Mouse (Mus musculus) lung, embryonic 16.5 days (tissue): ENCODE measurements at regions not wholly inside any gene's neighbourhood (a gene's known extent, or its start where the extent isn't known, plus 50 kb on each side); places are given as distances from the start of the nearest gene placed in this dataset.

ENCODE experiments used
- ATAC-seq: fragments of 200-750 bp; cut with Nextera tagmentation; 2 replicates; pipeline ENCODE4 v1.8.0; 2017; ENCODE audit warnings: low read depth, mild to moderate bottlenecking, moderate library complexity
- H3K27ac ChIP-seq: fragments of 300-500 bp; sonication (generic); 2 replicates; pipeline ENCODE4 v1.5.1; 2014; ENCODE audit warnings: mild to moderate bottlenecking, control low read depth, low read length
- H3K27me3 ChIP-seq: fragments of 300-500 bp; sonication (generic); 2 replicates; pipeline ENCODE4 v1.6.1; 2014; ENCODE audit warnings: low read depth, low read length, mixed read lengths; ENCODE audit not compliant: control insufficient read depth, insufficient read depth
- H3K36me3 ChIP-seq: fragments of 300-500 bp; sonication (generic); 2 replicates; pipeline ENCODE4 v1.6.1; 2014; ENCODE audit warnings: low read length; ENCODE audit not compliant: control insufficient read depth, insufficient read depth
- H3K4me1 ChIP-seq: fragments of 300-500 bp; sonication (generic); replicated peaks from 2 replicates; pipeline ENCODE4 v1.6.1; 2014; ENCODE audit warnings: low read length, mixed read lengths; ENCODE audit not compliant: control insufficient read depth, insufficient read depth
- H3K4me2 ChIP-seq: fragments of 300-500 bp; sonication (generic); 2 replicates; pipeline ENCODE4 v1.6.1; 2014; ENCODE audit warnings: low read depth, low read length, control low read depth
- H3K4me3 ChIP-seq: fragments of 300-500 bp; sonication (generic); 2 replicates; pipeline ENCODE4 v1.5.1; 2014; ENCODE audit warnings: mild to moderate bottlenecking, low read length, control low read depth
- H3K9ac ChIP-seq: fragments of 300-500 bp; sonication (generic); 2 replicates; pipeline ENCODE4 v1.6.1; 2014; ENCODE audit warnings: low read length, control low read depth
- H3K9me3 ChIP-seq: fragments of 300-500 bp; sonication (generic); 2 replicates; pipeline ENCODE4 v1.6.1; 2016; ENCODE audit warnings: low read length; ENCODE audit not compliant: control insufficient read depth
- WGBS: fragments of 180-500 bp; shearing (Covaris S2); extraction: QIAGEN DNeasy Blood & Tissue Kit; methylation state at CpG from one replicate; pipeline ENCODE4 v1.1.7; 2014; 5-methylcytosine and 5-hydroxymethylcytosine counted together

- no peak for ATAC-seq
- H3K4me3 ChIP-seq: no peak overlapping the region
- no peaks in the 10 kb centered on the region for H3K27me3 ChIP-seq
- H3K27ac ChIP-seq: no peak overlapping the region
- no peaks in the 10 kb centered on the region for H3K36me3 ChIP-seq
- no peak overlapping the region for H3K9ac ChIP-seq
- no peaks in the 10 kb centered on the region for H3K9me3 ChIP-seq
- H3K4me2 ChIP-seq: no peak overlapping the region
- 20% methylated on average over 3 of the region's 3 CpGs for WGBS
- H3K4me1 ChIP-seq: no peaks in the 10 kb centered on the region
Observed at GRCm38 (mm10) chr8:103078559-103078958, 293.1 kb upstream of the Cdh11 start.

- no peak for ATAC-seq
- no peak overlapping the region for H3K4me2 ChIP-seq
- 69% methylated on average over 4 of the region's 4 CpGs for WGBS
- H3K9ac ChIP-seq: no peak overlapping the region
- no peaks in the 10 kb centered on the region for H3K9me3 ChIP-seq
- H3K27me3 ChIP-seq: no peaks in the 10 kb centered on the region
- no peaks in the 10 kb centered on the region for H3K36me3 ChIP-seq
- no peak overlapping the region for H3K4me3 ChIP-seq
- H3K4me1 ChIP-seq: no peaks in the 10 kb centered on the region
- H3K27ac ChIP-seq: no peak overlapping the region
Observed at GRCm38 (mm10) chr8:103086956-103087482, 301.6 kb upstream of the Cdh11 start.

- Histone ChIP-seq H3K4me1 (no peaks in the 10 kb centered on the region), H3K36me3 (no peaks in the 10 kb centered on the region), H3K9me3 (no peaks in the 10 kb centered on the region), H3K27ac (no peak overlapping the region), H3K9ac (no peak overlapping the region), H3K4me3 (no peak overlapping the region), H3K27me3 (no peaks in the 10 kb centered on the region), H3K4me2 (no peak overlapping the region)
- ATAC-seq: peak; percentile 94
- WGBS: 31% methylated on average over 4 of the region's 4 CpGs
Observed at GRCm38 (mm10) chr8:103096496-103097092, 311.2 kb upstream of the Cdh11 start.

GRCm38 (mm10) chr8:103125581-103125980 lies 340.1 kb upstream of the Cdh11 start:
- Histone ChIP-seq H3K36me3 (no peaks in the 10 kb centered on the region), H3K4me3 (no peak overlapping the region), H3K9ac (no peak overlapping the region), H3K27ac (no peak overlapping the region), H3K9me3 (no peaks in the 10 kb centered on the region), H3K27me3 (no peaks in the 10 kb centered on the region), H3K4me2 (no peak overlapping the region), H3K4me1 (no peaks in the 10 kb centered on the region)
- no peak for ATAC-seq
- WGBS: 69% methylated on average over 7 of the region's 7 CpGs

- Histone ChIP-seq H3K27me3 (no peaks in the 10 kb centered on the region), H3K4me2 (no peak overlapping the region), H3K9me3 (no peaks in the 10 kb centered on the region), H3K4me3 (no peak overlapping the region), H3K9ac (no peak overlapping the region), H3K27ac (no peak overlapping the region), H3K36me3 (no peaks in the 10 kb centered on the region), H3K4me1 (no peaks in the 10 kb centered on the region)
- no peak for ATAC-seq
- WGBS: 64% methylated on average over 1 of the region's 1 CpGs
Observed at GRCm38 (mm10) chr8:103138136-103138535, 352.7 kb upstream of the Cdh11 start.

- no peaks in the 10 kb centered on the region for H3K9me3 ChIP-seq
Observed at GRCm38 (mm10) chr8:103144835-103145234, 359.4 kb upstream of the Cdh11 start.

GRCm38 (mm10) chr8:103148013-103148412 lies 362.6 kb upstream of the Cdh11 start:
- no peaks in the 10 kb centered on the region for H3K27me3 ChIP-seq
- no peak for ATAC-seq
- H3K4me2 ChIP-seq: no peak overlapping the region
- H3K4me1 ChIP-seq: no peaks in the 10 kb centered on the region
- no peaks in the 10 kb centered on the region for H3K36me3 ChIP-seq
- no peak overlapping the region for H3K27ac ChIP-seq
- no peak overlapping the region for H3K9ac ChIP-seq
- 53% methylated on average over 4 of the region's 4 CpGs for WGBS
- H3K9me3 ChIP-seq: no peaks in the 10 kb centered on the region
- no peak overlapping the region for H3K4me3 ChIP-seq

More at GRCm38 (mm10) chr8:103144835-103145234, 359.4 kb upstream of the Cdh11 start:
- Histone ChIP-seq H3K4me2 (no peak overlapping the region), H3K4me1 (no peaks in the 10 kb centered on the region), H3K27me3 (no peaks in the 10 kb centered on the region), H3K27ac (no peak overlapping the region), H3K36me3 (no peaks in the 10 kb centered on the region), H3K4me3 (no peak overlapping the region), H3K9ac (no peak overlapping the region)
- peak; percentile 86 for ATAC-seq
- 42% methylated on average over 1 of the region's 1 CpGs for WGBS

GRCm38 (mm10) chr8:103148447-103148846 lies 363.0 kb upstream of the Cdh11 start:
- no peaks in the 10 kb centered on the region for H3K36me3 ChIP-seq
- no peaks in the 10 kb centered on the region for H3K9me3 ChIP-seq
- no peak overlapping the region for H3K4me3 ChIP-seq
- H3K27ac ChIP-seq: no peak overlapping the region
- no peak for ATAC-seq
- H3K9ac ChIP-seq: no peak overlapping the region
- no peaks in the 10 kb centered on the region for H3K27me3 ChIP-seq
- H3K4me1 ChIP-seq: no peaks in the 10 kb centered on the region
- H3K4me2 ChIP-seq: no peak overlapping the region
- 74% methylated on average over 10 of the region's 10 CpGs for WGBS

GRCm38 (mm10) chr8:103166623-103167316 lies 381.3 kb upstream of the Cdh11 start:
- Histone ChIP-seq H3K9ac (no peak overlapping the region), H3K4me1 (no peaks in the 10 kb centered on the region), H3K9me3 (no peaks in the 10 kb centered on the region), H3K27me3 (no peaks in the 10 kb centered on the region), H3K36me3 (no peaks in the 10 kb centered on the region), H3K27ac (no peak overlapping the region), H3K4me2 (no peak overlapping the region), H3K4me3 (no peak overlapping the region)
- ATAC-seq: no peak
- WGBS: 58% methylated on average over 7 of the region's 7 CpGs
